Mouse (Mus musculus) embryonic facial prominence, embryonic 11.5 days (tissue): ENCODE data around the gene Pard3b. TPM values are rescaled to one million over a fixed set of nuclear protein-coding genes. Genes with fewer than 3 reads are reported as not detected.
A peak's percentile ranks its signal among the peaks of the same experiment; 100 is the strongest.

Source experiments
- ATAC-seq: fragments of 200-750 bp; cut with Nextera tagmentation; replicated peaks from 2 replicates; pipeline ENCODE4 v1.8.0; 2017; ENCODE audit warnings: low read depth; ENCODE audit not compliant: insufficient number of reproducible peaks, low FRiP score, low TSS enrichment
- DNase-seq: peaks from one replicate; pipeline ENCODE4 v3.0.0-alpha.2; 2015; ENCODE audit warnings: low spot score
- H3K27ac ChIP-seq: fragments of 300-500 bp; sonication (generic); replicated peaks from 2 replicates; pipeline ENCODE4 v1.5.1; 2014; ENCODE audit warnings: mild to moderate bottlenecking, low read depth, low read length, control low read depth
- H3K27me3 ChIP-seq: fragments of 300-500 bp; sonication (generic); 2 replicates; pipeline ENCODE4 v1.6.1; 2014; ENCODE audit warnings: mild to moderate bottlenecking, low read length, moderate library complexity, mixed read lengths; ENCODE audit not compliant: control insufficient read depth, insufficient read depth
- H3K36me3 ChIP-seq: fragments of 300-500 bp; sonication (generic); replicated peaks from 2 replicates; pipeline ENCODE4 v1.6.1; 2014; ENCODE audit warnings: low read depth, mild to moderate bottlenecking, low read length, moderate library complexity, mixed read lengths; ENCODE audit not compliant: control insufficient read depth, insufficient read depth
- H3K4me1 ChIP-seq: fragments of 300-500 bp; sonication (generic); 2 replicates; pipeline ENCODE4 v1.6.1; 2014; ENCODE audit warnings: low read length, mixed read lengths; ENCODE audit not compliant: control insufficient read depth, insufficient read depth
- H3K4me2 ChIP-seq: fragments of 300-500 bp; sonication (generic); 2 replicates; pipeline ENCODE4 v1.6.1; 2014; ENCODE audit warnings: low read depth, mild to moderate bottlenecking, control low read depth, low read length, moderate library complexity
- H3K4me3 ChIP-seq: fragments of 300-500 bp; sonication (generic); 2 replicates; pipeline ENCODE4 v1.5.1; 2014; ENCODE audit warnings: low read depth, low read length, control low read depth
- H3K9ac ChIP-seq: fragments of 300-500 bp; sonication (generic); replicated peaks from 2 replicates; pipeline ENCODE4 v1.6.1; 2014; ENCODE audit warnings: mild to moderate bottlenecking, control low read depth, low read length
- H3K9me3 ChIP-seq: fragments of 300-500 bp; sonication (generic); replicated peaks from 2 replicates; pipeline ENCODE4 v1.6.1; 2016; ENCODE audit warnings: mild to moderate bottlenecking, low read length, inconsistent platforms, mixed read lengths; ENCODE audit not compliant: control insufficient read depth
- WGBS: fragments of 180-500 bp; shearing (Covaris S2); extraction: QIAGEN DNeasy Blood & Tissue Kit; methylation state at CpG from one replicate; pipeline ENCODE4 v1.1.7; 2014; 5-methylcytosine and 5-hydroxymethylcytosine counted together
- polyA plus RNA-seq: library from polyadenylated mRNA; unstranded; fragments of >200 nt; fragmentation: Nextera tagmentation; extraction: Ambion mirVana; gene quantifications from 2 replicates; pipeline ENCODE4 v1.2.1, GENCODE M21; 2014

The Pard3b gene
- polyA plus RNA-seq, 1 experiment from 2014 or later: 7.7 TPM

GRCm38 (mm10) chr1:62148786-62149185 lies 510.2 kb downstream of the Pard3b start:
- H3K9me3 ChIP-seq: no peaks in the 10 kb centered on the region
- no peak overlapping the region for H3K4me3 ChIP-seq
- H3K4me1 ChIP-seq: no peaks in the 10 kb centered on the region
- H3K36me3 ChIP-seq: no peaks in the 10 kb centered on the region
- DNase-seq (no peak), ATAC-seq (no peak)
- H3K9ac ChIP-seq: no peak overlapping the region
- no peaks in the 10 kb centered on the region for H3K27me3 ChIP-seq
- no peak overlapping the region for H3K27ac ChIP-seq
- WGBS: 92% methylated on average over 6 of the region's 6 CpGs
- H3K4me2 ChIP-seq: no peak overlapping the region

GRCm38 (mm10) chr1:62155970-62156369 lies 517.3 kb downstream of the Pard3b start:
- Histone ChIP-seq H3K4me3 (no peak overlapping the region), H3K4me1 (no peaks in the 10 kb centered on the region), H3K36me3 (no peaks in the 10 kb centered on the region), H3K9me3 (no peaks in the 10 kb centered on the region), H3K27me3 (no peaks in the 10 kb centered on the region), H3K4me2 (no peak overlapping the region), H3K9ac (no peak overlapping the region), H3K27ac (no peak overlapping the region)
- WGBS: 18% methylated on average over 1 of the region's 1 CpGs
- ATAC-seq (no peak), DNase-seq (peak; percentile 83)

GRCm38 (mm10) chr1:62159592-62159991 lies 521.0 kb downstream of the Pard3b start:
- Histone ChIP-seq H3K4me3 (no peak overlapping the region), H3K27me3 (no peaks in the 10 kb centered on the region), H3K27ac (no peak overlapping the region), H3K4me2 (no peak overlapping the region), H3K4me1 (no peaks in the 10 kb centered on the region), H3K9ac (no peak overlapping the region), H3K36me3 (no peaks in the 10 kb centered on the region), H3K9me3 (no peaks in the 10 kb centered on the region)
- ATAC-seq: no peak
- DNase-seq: no peak
- 73% methylated on average over 2 of the region's 2 CpGs for whole genome bisulfite sequencing

GRCm38 (mm10) chr1:62175013-62175640 lies 536.5 kb downstream of the Pard3b start:
- DNase-seq (no peak), ATAC-seq (no peak)
- 75% methylated on average over 1 of the region's 1 CpGs for WGBS
- Histone ChIP-seq H3K9ac (no peak overlapping the region), H3K4me2 (no peak overlapping the region), H3K27ac (no peak overlapping the region), H3K27me3 (no peaks in the 10 kb centered on the region), H3K4me3 (no peak overlapping the region), H3K4me1 (no peaks in the 10 kb centered on the region), H3K9me3 (no peaks in the 10 kb centered on the region), H3K36me3 (no peaks in the 10 kb centered on the region)

- ATAC-seq (no peak), DNase-seq (peak; percentile 9)
- Histone ChIP-seq H3K27me3 (no peaks in the 10 kb centered on the region), H3K4me2 (no peak overlapping the region), H3K4me3 (no peak overlapping the region), H3K4me1 (no peaks in the 10 kb centered on the region), H3K27ac (no peak overlapping the region), H3K36me3 (no peaks in the 10 kb centered on the region), H3K9me3 (no peaks in the 10 kb centered on the region), H3K9ac (no peak overlapping the region)
- 18% methylated on average over 5 of the region's 5 CpGs for WGBS
Observed at GRCm38 (mm10) chr1:62181638-62182037, 543.0 kb downstream of the Pard3b start.

- Histone ChIP-seq H3K4me2 (no peak overlapping the region), H3K9ac (no peak overlapping the region), H3K27ac (no peak overlapping the region), H3K4me1 (no peaks in the 10 kb centered on the region), H3K9me3 (no peaks in the 10 kb centered on the region), H3K36me3 (no peaks in the 10 kb centered on the region), H3K4me3 (no peak overlapping the region), H3K27me3 (no peaks in the 10 kb centered on the region)
- WGBS: 77% methylated on average over 3 of the region's 3 CpGs
- ATAC-seq (no peak), DNase-seq (no peak)
Observed at GRCm38 (mm10) chr1:62182634-62183033, 544.0 kb downstream of the Pard3b start.

- H3K9ac ChIP-seq: no peak overlapping the region
- no peaks in the 10 kb centered on the region for H3K36me3 ChIP-seq
- WGBS: 38% methylated on average over 1 of the region's 1 CpGs
- H3K27me3 ChIP-seq: no peaks in the 10 kb centered on the region
- H3K27ac ChIP-seq: no peak overlapping the region
- ATAC-seq (no peak), DNase-seq (no peak)
- no peak overlapping the region for H3K4me3 ChIP-seq
- H3K4me1 ChIP-seq: no peaks in the 10 kb centered on the region
- no peak overlapping the region for H3K4me2 ChIP-seq
- no peaks in the 10 kb centered on the region for H3K9me3 ChIP-seq
Observed at GRCm38 (mm10) chr1:62190786-62191185, 552.2 kb downstream of the Pard3b start.

GRCm38 (mm10) chr1:62197515-62197914 lies 558.9 kb downstream of the Pard3b start:
- Histone ChIP-seq H3K9ac (no peak overlapping the region), H3K4me2 (no peak overlapping the region), H3K4me3 (no peak overlapping the region), H3K27me3 (no peaks in the 10 kb centered on the region), H3K27ac (no peak overlapping the region), H3K9me3 (no peaks in the 10 kb centered on the region), H3K36me3 (no peaks in the 10 kb centered on the region), H3K4me1 (no peaks in the 10 kb centered on the region; the same call in 1 of the 2 replicates)
- ATAC-seq: no peak
- peak; percentile 42 for DNase-seq
- 50% methylated on average over 8 of the region's 8 CpGs for WGBS
